Mouse (Mus musculus) G1E (cell line): ENCODE results near the gene Lrrc8d. TPM values are rescaled to one million over a fixed set of nuclear protein-coding genes. Genes with fewer than 3 reads are reported as not detected.

ENCODE experiments used
- ATAC-seq: 2 replicates; pipeline ENCODE4 v1.8.0; 2016; ENCODE audit warnings: mild to moderate bottlenecking; ENCODE audit not compliant: insufficient number of reproducible peaks, poor library complexity, low FRiP score, severe bottlenecking; ENCODE audit errors: extremely low read depth
- DNase-seq: peaks from one replicate; pipeline ENCODE4 v3.0.0; 2012; ENCODE audit warnings: low spot score
- H3K27me3 ChIP-seq: 2 replicates; pipeline ENCODE4 v1.6.1; 2012; ENCODE audit warnings: mild to moderate bottlenecking, low read length, inconsistent platforms; ENCODE audit not compliant: insufficient read depth
- H3K36me3 ChIP-seq: replicated peaks from 2 replicates; pipeline ENCODE3; 2012; ENCODE audit warnings: mild to moderate bottlenecking, inconsistent platforms
- H3K4me1 ChIP-seq: 2 replicates; pipeline ENCODE4 v1.6.1; 2012; ENCODE audit warnings: low read depth, low read length, inconsistent platforms, mixed read lengths; ENCODE audit not compliant: insufficient read depth
- H3K4me3 ChIP-seq: 2 replicates; pipeline ENCODE4 v1.5.1; 2012; ENCODE audit warnings: low read depth, mild to moderate bottlenecking, inconsistent platforms, low read length, moderate library complexity, mixed read lengths
- H3K9me3 ChIP-seq: replicated peaks from 2 replicates; pipeline ENCODE4 v1.6.1; 2012; ENCODE audit warnings: inconsistent platforms
- CTCF ChIP-seq: IDR thresholded peaks from 2 replicates; pipeline ENCODE4 v1.5.1; 2012; ENCODE audit warnings: low read depth, low read length, inconsistent platforms, mixed read lengths
- GATA1 ChIP-seq: IDR thresholded peaks from 2 replicates; pipeline ENCODE4 v1.6.1; 2012; ENCODE audit warnings: borderline replicate concordance, low read length, inconsistent platforms, mixed read lengths
- GATA2 ChIP-seq: IDR thresholded peaks from 2 replicates; pipeline ENCODE4 v1.6.1; 2012; ENCODE audit warnings: low read depth, low read length, inconsistent platforms, borderline replicate concordance
- POLR2AphosphoS5 ChIP-seq: IDR thresholded peaks from 2 replicates; pipeline ENCODE4 v1.6.1; 2012; ENCODE audit warnings: low read depth, low read length, inconsistent platforms; ENCODE audit not compliant: insufficient replicate concordance
- TAL1 ChIP-seq: conservative IDR thresholded peaks from 2 replicates; pipeline ENCODE4 v1.6.1; 2012; ENCODE audit warnings: low read depth, low read length, inconsistent platforms, mixed read lengths
- polyA plus RNA-seq: library from polyadenylated mRNA; stranded (reverse); fragments of >175 nt; gene quantifications from 2 replicates; pipeline ENCODE4 v1.2.3, GENCODE M21; 2012
- total RNA-seq, 2 experiments: library from RNA; stranded (forward) in 1 of 2; stranded (reverse) in 1 of 2; fragments of 200-1000 nt in 1 of 2; fragments of >200 nt in 1 of 2; fragmentation: Nextera tagmentation in 1 of 2; gene quantifications; 2 replicates each; pipeline ENCODE4 v1.2.3; 2014 to 2017

Lrrc8d gene
- total and polyA plus RNA-seq, 3 experiments: 0.23 to 0.38 TPM; not detected in 1

GRCm38 (mm10) chr5:105813036-105813435 lies 113.3 kb downstream of the Lrrc8d start:
- Histone ChIP-seq H3K27me3 (no peaks in the 10 kb centered on the region), H3K4me1 (no peaks in the 10 kb centered on the region), H3K9me3 (peaks cover 76% of the 10 kb centered on the region), H3K36me3 (no peaks in the 10 kb centered on the region), H3K4me3 (no peak overlapping the region)
- no peak for TF ChIP-seq POLR2AphosphoS5
- no peak for TF ChIP-seq GATA2
- no peak for TF ChIP-seq GATA1
- no peak for TF ChIP-seq TAL1
- TF ChIP-seq CTCF: no peak
- DNase-seq: no peak
- no peak for ATAC-seq

- no peak overlapping the region for H3K4me3 ChIP-seq
- no peak for ATAC-seq
- peaks cover 72% of the 10 kb centered on the region for H3K9me3 ChIP-seq
- no peaks in the 10 kb centered on the region for H3K27me3 ChIP-seq
- no peaks in the 10 kb centered on the region for H3K4me1 ChIP-seq
- no peak for TF ChIP-seq GATA2
- TF ChIP-seq GATA1: no peak
- DNase-seq: no peak
- no peaks in the 10 kb centered on the region for H3K36me3 ChIP-seq
These were observed 114.2 kb downstream of the Lrrc8d start for GRCm38 (mm10) chr5:105813974-105814373.

GRCm38 (mm10) chr5:105816118-105816517 lies 116.3 kb downstream of the Lrrc8d start:
- ATAC-seq (no peak), DNase-seq (no peak)
- no peak for TF ChIP-seq GATA2
- no peak for TF ChIP-seq TAL1
- TF ChIP-seq CTCF: no peak
- no peak for TF ChIP-seq GATA1
- no peak for TF ChIP-seq POLR2AphosphoS5
- H3K27me3 ChIP-seq: no peaks in the 10 kb centered on the region
- H3K36me3 ChIP-seq: no peaks in the 10 kb centered on the region
- no peak overlapping the region for H3K4me3 ChIP-seq
- H3K4me1 ChIP-seq: no peaks in the 10 kb centered on the region
- peaks cover 69% of the 10 kb centered on the region for H3K9me3 ChIP-seq

- H3K36me3 ChIP-seq: no peaks in the 10 kb centered on the region
- ATAC-seq (no peak), DNase-seq (no peak)
- H3K27me3 ChIP-seq: no peaks in the 10 kb centered on the region
- peaks cover 63% of the 10 kb centered on the region for H3K9me3 ChIP-seq
- H3K4me3 ChIP-seq: no peak overlapping the region
- no peaks in the 10 kb centered on the region for H3K4me1 ChIP-seq
- TF ChIP-seq TAL1: no peak
- TF ChIP-seq CTCF: no peak
- TF ChIP-seq GATA2: no peak
- TF ChIP-seq GATA1: no peak
- no peak for TF ChIP-seq POLR2AphosphoS5
These were observed 117.6 kb downstream of the Lrrc8d start for GRCm38 (mm10) chr5:105817248-105817976.

- Histone ChIP-seq H3K27me3 (no peaks in the 10 kb centered on the region), H3K9me3 (peaks cover 60% of the 10 kb centered on the region), H3K36me3 (no peaks in the 10 kb centered on the region), H3K4me3 (no peak overlapping the region), H3K4me1 (no peaks in the 10 kb centered on the region)
- no peak for TF ChIP-seq GATA1
- TF ChIP-seq GATA2: no peak
- TF ChIP-seq CTCF: no peak
- no peak for TF ChIP-seq POLR2AphosphoS5
- TF ChIP-seq TAL1: no peak
- DNase-seq: no peak
- ATAC-seq: no peak
These were observed 118.6 kb downstream of the Lrrc8d start for GRCm38 (mm10) chr5:105818411-105818810.

GRCm38 (mm10) chr5:105821390-105821789 lies 121.6 kb downstream of the Lrrc8d start:
- H3K4me1 ChIP-seq: no peaks in the 10 kb centered on the region
- ATAC-seq (no peak), DNase-seq (no peak)
- no peaks in the 10 kb centered on the region for H3K36me3 ChIP-seq
- H3K9me3 ChIP-seq: peaks cover 63% of the 10 kb centered on the region
- TF ChIP-seq TAL1 (no peak), POLR2AphosphoS5 (no peak), GATA2 (no peak), CTCF (no peak), GATA1 (no peak)
- H3K4me3 ChIP-seq: no peak overlapping the region
- H3K27me3 ChIP-seq: no peaks in the 10 kb centered on the region
